Mouse (Mus musculus) splenic B cell, adult 2 months (primary cell): Measurements from ENCODE around the gene Rft1.

ENCODE experiments used
- DNase-seq: peaks from one replicate; pipeline ENCODE4 v3.0.0-alpha.2; 2011; ENCODE audit warnings: low read depth, low spot score
- H3K27me3 ChIP-seq: 2 replicates; pipeline ENCODE4 v1.6.1; 2012; ENCODE audit warnings: mild to moderate bottlenecking, low read length, moderate library complexity, mixed read lengths; ENCODE audit not compliant: control insufficient read depth, poor library complexity, insufficient read depth, severe bottlenecking
- H3K36me3 ChIP-seq: 2 replicates; pipeline ENCODE4 v1.6.1; 2012; ENCODE audit warnings: mild to moderate bottlenecking, low read length, moderate library complexity, mixed read lengths; ENCODE audit not compliant: control insufficient read depth, poor library complexity, insufficient read depth, severe bottlenecking

Gene Rft1

GRCm38 (mm10) chr14:30638686-30639085 lies 15.5 kb upstream of the Rft1 start:
- DNase-seq = no peak
- Histone ChIP-seq H3K36me3 (no peaks in the 10 kb centered on the region), H3K27me3 (no peaks in the 10 kb centered on the region)

GRCm38 (mm10) chr14:30641748-30642147 lies 12.4 kb upstream of the Rft1 start:
- Histone ChIP-seq H3K27me3 (no peaks in the 10 kb centered on the region), H3K36me3 (no peaks in the 10 kb centered on the region)
- peak; percentile 50 for DNase-seq

GRCm38 (mm10) chr14:30644026-30644425 lies 10.1 kb upstream of the Rft1 start:
- Histone ChIP-seq H3K27me3 (no peaks in the 10 kb centered on the region), H3K36me3 (no peaks in the 10 kb centered on the region)
- DNase-seq = no peak

- H3K27me3 ChIP-seq = no peaks in the 10 kb centered on the region
- no peak for DNase-seq
- no peaks in the 10 kb centered on the region for H3K36me3 ChIP-seq
Measured at GRCm38 (mm10) chr14:30645066-30645465, 9.1 kb upstream of the Rft1 start.

GRCm38 (mm10) chr14:30646486-30646885 lies 7.7 kb upstream of the Rft1 start:
- no peaks in the 10 kb centered on the region for H3K27me3 ChIP-seq
- H3K36me3 ChIP-seq = no peaks in the 10 kb centered on the region
- no peak for DNase-seq

- DNase-seq = no peak
- Histone ChIP-seq H3K27me3 (no peaks in the 10 kb centered on the region), H3K36me3 (no peaks in the 10 kb centered on the region)
Measured at GRCm38 (mm10) chr14:30648478-30648877, 5.7 kb upstream of the Rft1 start.

- Histone ChIP-seq H3K27me3 (no peaks in the 10 kb centered on the region), H3K36me3 (no peaks in the 10 kb centered on the region)
- no peak for DNase-seq
Measured at GRCm38 (mm10) chr14:30649745-30650144, 4.4 kb upstream of the Rft1 start.

- H3K27me3 ChIP-seq = no peaks in the 10 kb centered on the region
- H3K36me3 ChIP-seq = no peaks in the 10 kb centered on the region
- DNase-seq = peak; percentile 36
Measured at GRCm38 (mm10) chr14:30650969-30651368, 3.2 kb upstream of the Rft1 start.

- DNase-seq = no peak
- no peaks in the 10 kb centered on the region for H3K27me3 ChIP-seq
- H3K36me3 ChIP-seq = no peaks in the 10 kb centered on the region
Measured at GRCm38 (mm10) chr14:30654691-30655228, 600 bp downstream of the Rft1 start.

- DNase-seq = peak; percentile 39
- Histone ChIP-seq H3K27me3 (no peaks in the 10 kb centered on the region), H3K36me3 (no peaks in the 10 kb centered on the region)
Measured at GRCm38 (mm10) chr14:30655531-30655930, 1.4 kb downstream of the Rft1 start.

GRCm38 (mm10) chr14:30666061-30666460 lies 11.9 kb downstream of the Rft1 start:
- Histone ChIP-seq H3K36me3 (peaks cover 6% of the 10 kb centered on the region; the same call in 1 of the 2 replicates), H3K27me3 (no peaks in the 10 kb centered on the region)
- DNase-seq = no peak

GRCm38 (mm10) chr14:30666604-30667003 lies 12.4 kb downstream of the Rft1 start:
- Histone ChIP-seq H3K27me3 (no peaks in the 10 kb centered on the region), H3K36me3 (peaks cover 4% of the 10 kb centered on the region; the same call in 1 of the 2 replicates)
- DNase-seq = no peak

GRCm38 (mm10) chr14:30670161-30670560 lies 16.0 kb downstream of the Rft1 start:
- Histone ChIP-seq H3K36me3 (no peaks in the 10 kb centered on the region; the same call in 1 of the 2 replicates), H3K27me3 (no peaks in the 10 kb centered on the region)
- DNase-seq = no peak

GRCm38 (mm10) chr14:30671095-30671985 lies 17.2 kb downstream of the Rft1 start:
- H3K36me3 ChIP-seq = no peaks in the 10 kb centered on the region; the same call in 1 of the 2 replicates
- no peak for DNase-seq
- no peaks in the 10 kb centered on the region for H3K27me3 ChIP-seq

GRCm38 (mm10) chr14:30671986-30672312 lies 17.8 kb downstream of the Rft1 start:
- no peaks in the 10 kb centered on the region for H3K27me3 ChIP-seq
- peak; percentile 96 for DNase-seq
- no peaks in the 10 kb centered on the region; the same call in 1 of the 2 replicates for H3K36me3 ChIP-seq
